Mouse (Mus musculus): ENCODE data around the gene Socs3. TPM values are rescaled to one million over a fixed set of nuclear protein-coding genes. Genes with fewer than 3 reads are reported as not detected.
A peak's percentile ranks its signal among the peaks of the same experiment; 100 is the strongest.

Socs3 gene
- total and polyA plus RNA-seq, 3 experiments, result 0.96 to 1.9 TPM; not detected in 1

- peaks cover 16 to 62% of the 10 kb centered on the region in 2 experiments for H3K4me1 ChIP-seq (ENCODE audit: control insufficient read depth in 1 of 2, insufficient read depth in 2 of 2, low read length in 2 of 2)
- H3K36me3 ChIP-seq (ENCODE audit: control insufficient read depth in 1 of 2, insufficient read depth in 2 of 2, low read length in 2 of 2), result peaks cover 0 to 47% of the 10 kb centered on the region in 2 experiments; a peak in 2 of 4 replicates
- peak overlapping the region; percentile 30; the same call in 1 of the 2 replicates for H3K9ac ChIP-seq (ENCODE audit: control insufficient read depth, low read depth, low read length, poor library complexity, severe bottlenecking)
- H3K9me3 ChIP-seq (replicated peaks; ENCODE audit: insufficient read depth, low read length), result no peaks in the 10 kb centered on the region
- H3K27ac ChIP-seq (ENCODE audit: control insufficient read depth, low read depth, low read length), result no peak overlapping the region
- no peak overlapping the region for H3K4me3 ChIP-seq (ENCODE audit: control insufficient read depth in 1 of 2, insufficient read depth in 1 of 2, low read depth in 2 of 2, low read length in 2 of 2)
- H3K27me3 ChIP-seq (ENCODE audit: control insufficient read depth in 1 of 2, insufficient read depth in 2 of 2, low read length in 2 of 2), result peaks cover 0 to 1% of the 10 kb centered on the region in 2 experiments; a peak in 2 of 4 replicates
- DNase-seq (ENCODE audit: low read depth, low spot score), result no peak
- H3K79me2 ChIP-seq (ENCODE audit: control insufficient read depth, insufficient read depth, low read length, poor library complexity), result peaks cover 74% of the 10 kb centered on the region
- TF ChIP-seq USF1 (IDR thresholded peaks at IDR 0.05; ENCODE audit: low read depth, low read length), result no peak
- no peak for TF ChIP-seq EP300 (IDR thresholded peaks at IDR 0.05; ENCODE audit: low read depth in 1 of 2, low read length in 2 of 2)
- TF ChIP-seq TAL1 (IDR thresholded peaks at IDR 0.05; ENCODE audit: low read length), result no peak
- no peak for TF ChIP-seq NRF1 (IDR thresholded peaks at IDR 0.05; ENCODE audit: insufficient read depth, low read depth, low read length, poor library complexity, severe bottlenecking)
- no peak for TF ChIP-seq ETS1 (IDR thresholded peaks at IDR 0.05; ENCODE audit: low read depth, low read length)
- no peak for TF ChIP-seq CHD2 (IDR thresholded peaks at IDR 0.05; ENCODE audit: low read length)
- no peak for TF ChIP-seq MAFK (IDR thresholded peaks at IDR 0.05; ENCODE audit: borderline replicate concordance, low read depth, low read length)
- no peak for TF ChIP-seq JUND (IDR thresholded peaks at IDR 0.05; ENCODE audit: low read depth, low read length)
- TF ChIP-seq MYB (IDR thresholded peaks at IDR 0.05; ENCODE audit: low read depth, low read length), result no peak
- no peak for TF ChIP-seq MEF2A (IDR thresholded peaks at IDR 0.05; ENCODE audit: extremely low read depth, insufficient replicate concordance, low read depth, low read length, poor library complexity, severe bottlenecking)
- TF ChIP-seq MYC (IDR thresholded peaks at IDR 0.05; ENCODE audit: low read depth, low read length), result no peak
- TF ChIP-seq MXI1 (IDR thresholded peaks at IDR 0.05; ENCODE audit: low read depth, low read length), result no peak
- TF ChIP-seq ZC3H11A (IDR thresholded peaks at IDR 0.05; ENCODE audit: low read depth, low read length), result no peak
- no peak for TF ChIP-seq NELFE (IDR thresholded peaks at IDR 0.05; ENCODE audit: low read depth, low read length)
- TF ChIP-seq TBP (IDR thresholded peaks at IDR 0.05; ENCODE audit: low read depth, low read length), result no peak
- no peak for TF ChIP-seq CTCF (IDR thresholded peaks at IDR 0.05 in 2 of 3, conservative IDR thresholded peaks at IDR 0.05 in 1 of 3; ENCODE audit: control insufficient read depth in 1 of 3, insufficient read depth in 1 of 3, low read depth in 2 of 3, low read length in 3 of 3, poor library complexity in 1 of 3, severe bottlenecking in 1 of 3)
- TF ChIP-seq USF2 (IDR thresholded peaks at IDR 0.05; ENCODE audit: borderline replicate concordance in 1 of 2, insufficient read depth in 1 of 2, low read depth in 1 of 2, low read length in 2 of 2), result no peak
Observed at GRCm38 (mm10) chr11:117989241-117989640, 19.4 kb upstream of the Socs3 start.

GRCm38 (mm10) chr11:117987968-117988367 is 18.1 kb upstream of the Socs3 start:
- H3K4me1 ChIP-seq (ENCODE audit: control insufficient read depth in 1 of 2, insufficient read depth in 2 of 2, low read length in 2 of 2), result peaks cover 13 to 49% of the 10 kb centered on the region in 2 experiments
- peak; percentile 91 for DNase-seq (ENCODE audit: low read depth, low spot score)
- no peak for TF ChIP-seq MAFK (IDR thresholded peaks at IDR 0.05; ENCODE audit: borderline replicate concordance, low read depth, low read length)
- TF ChIP-seq ZNF384 (IDR thresholded peaks at IDR 0.05; ENCODE audit: low read depth, low read length), result no peak
- TF ChIP-seq MAX (IDR thresholded peaks at IDR 0.05; ENCODE audit: low read length), result peak; percentile 13
- TF ChIP-seq ETS1 (IDR thresholded peaks at IDR 0.05; ENCODE audit: low read depth, low read length), result peak; percentile 84
- TF ChIP-seq USF1 (IDR thresholded peaks at IDR 0.05; ENCODE audit: low read depth, low read length), result peak; percentile 97
- TF ChIP-seq POLR2A (IDR thresholded peaks at IDR 0.05; ENCODE audit: control insufficient read depth in 1 of 2, insufficient read depth in 1 of 2, low read depth in 1 of 2, low read length in 2 of 2, poor library complexity in 1 of 2), result peak in 1 of 2 experiments; percentile 60; a peak in 2 of 4 replicates
- TF ChIP-seq TBP (IDR thresholded peaks at IDR 0.05; ENCODE audit: low read depth, low read length), result peak; percentile 51; the same call in 1 of the 2 replicates
- peak; percentile 81 for TF ChIP-seq SIN3A (IDR thresholded peaks at IDR 0.05; ENCODE audit: low read length)
- 0 out of 2 replicates have a peak, but pooled peaks have one; percentile 10 for TF ChIP-seq CHD1 (IDR thresholded peaks at IDR 0.05; ENCODE audit: low read depth, low read length)
- peak; percentile 87 for TF ChIP-seq GATA1 (IDR thresholded peaks at IDR 0.05; ENCODE audit: low read depth, low read length)
- peak in 1 of 2 experiments; percentile 86; a peak in 2 of 4 replicates for TF ChIP-seq USF2 (IDR thresholded peaks at IDR 0.05; ENCODE audit: borderline replicate concordance in 1 of 2, insufficient read depth in 1 of 2, low read depth in 1 of 2, low read length in 2 of 2)
- TF ChIP-seq TCF12 (IDR thresholded peaks at IDR 0.05; ENCODE audit: low read depth, low read length), result peak; percentile 51
- peak; percentile 58 for TF ChIP-seq TAL1 (IDR thresholded peaks at IDR 0.05; ENCODE audit: low read length)
- no peak for TF ChIP-seq ZC3H11A (IDR thresholded peaks at IDR 0.05; ENCODE audit: low read depth, low read length)
- TF ChIP-seq ZMIZ1 (IDR thresholded peaks at IDR 0.05; ENCODE audit: low read depth, low read length), result no peak; the same call in 1 of the 2 replicates

More at GRCm38 (mm10) chr11:117987968-117988367, 18.1 kb upstream of the Socs3 start:
- Histone ChIP-seq H3K9ac (ENCODE audit: control insufficient read depth, low read depth, low read length, poor library complexity, severe bottlenecking) (peak overlapping the region; percentile 89), H3K36me3 (ENCODE audit: control insufficient read depth in 1 of 2, insufficient read depth in 2 of 2, low read length in 2 of 2) (peaks cover 0 to 36% of the 10 kb centered on the region in 2 experiments; a peak in 2 of 4 replicates), H3K27me3 (ENCODE audit: control insufficient read depth in 1 of 2, insufficient read depth in 2 of 2, low read length in 2 of 2) (peaks cover 2 to 8% of the 10 kb centered on the region in 2 experiments; a peak in 3 of 4 replicates), H3K79me2 (ENCODE audit: control insufficient read depth, insufficient read depth, low read length, poor library complexity) (peaks cover 63% of the 10 kb centered on the region), H3K9me3 (replicated peaks; ENCODE audit: insufficient read depth, low read length) (no peaks in the 10 kb centered on the region), H3K27ac (ENCODE audit: control insufficient read depth, low read depth, low read length) (peak overlapping the region; percentile 62), H3K4me3 (ENCODE audit: control insufficient read depth in 1 of 2, insufficient read depth in 1 of 2, low read depth in 2 of 2, low read length in 2 of 2) (peak overlapping the region; percentile 91 to 98)
